Mouse (Mus musculus) thymus, postnatal 36 days (tissue): Measurements from ENCODE around the gene Ly6g5c.
A peak's percentile ranks its signal among the peaks of the same experiment; 100 is the strongest.

Experiments
- DNase-seq, 2 experiments: peaks; one replicate each; pipeline ENCODE4 v3.0.0; 2022; ENCODE audit warnings: mixed read lengths in 2 of 2

Ly6g5c gene

GRCm38 (mm10) chr17:35082841-35083576 is 25.1 kb upstream of the Ly6g5c start:
- no peak for DNase-seq

- no peak for DNase-seq
These were observed 24.1 kb upstream of the Ly6g5c start for GRCm38 (mm10) chr17:35083929-35084497.

- DNase-seq, result no peak
These were observed 22.7 kb upstream of the Ly6g5c start, which contains the start of gene Ly6g6f for GRCm38 (mm10) chr17:35085208-35085865. Gene Ly6g6f (minus strand): TSS chr17:35085610.

DNA sequence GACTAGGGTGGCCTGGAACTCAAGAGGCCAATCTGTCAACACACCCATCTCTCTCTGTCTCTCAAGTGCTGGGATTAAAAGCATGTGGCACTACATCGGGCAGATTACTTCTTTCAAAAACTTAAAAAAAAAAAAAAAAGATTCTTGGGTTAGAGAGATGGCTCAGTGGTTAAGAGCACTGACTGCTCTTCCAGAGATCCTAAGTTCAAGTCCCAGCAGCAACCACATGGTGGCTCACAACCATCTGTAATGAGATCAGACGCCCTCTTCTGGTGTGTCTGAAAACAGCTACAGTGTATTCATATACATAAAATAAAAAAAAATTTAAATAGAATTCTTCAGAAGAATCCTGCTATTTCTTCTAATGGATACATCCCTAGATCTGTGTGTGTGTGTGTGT is 19.9 kb upstream of the Ly6g5c start:
- DNase-seq, result no peak

- peak; percentile 93 to 96 for DNase-seq
These were observed 19.0 kb upstream of the Ly6g5c start, which contains the start of gene Abhd16a for GRCm38 (mm10) chr17:35088825-35089644. Gene Abhd16a (plus strand): TSS chr17:35089263.

- no peak for DNase-seq
These were observed 17.7 kb upstream of the Ly6g5c start for GRCm38 (mm10) chr17:35090166-35090932.

DNA sequence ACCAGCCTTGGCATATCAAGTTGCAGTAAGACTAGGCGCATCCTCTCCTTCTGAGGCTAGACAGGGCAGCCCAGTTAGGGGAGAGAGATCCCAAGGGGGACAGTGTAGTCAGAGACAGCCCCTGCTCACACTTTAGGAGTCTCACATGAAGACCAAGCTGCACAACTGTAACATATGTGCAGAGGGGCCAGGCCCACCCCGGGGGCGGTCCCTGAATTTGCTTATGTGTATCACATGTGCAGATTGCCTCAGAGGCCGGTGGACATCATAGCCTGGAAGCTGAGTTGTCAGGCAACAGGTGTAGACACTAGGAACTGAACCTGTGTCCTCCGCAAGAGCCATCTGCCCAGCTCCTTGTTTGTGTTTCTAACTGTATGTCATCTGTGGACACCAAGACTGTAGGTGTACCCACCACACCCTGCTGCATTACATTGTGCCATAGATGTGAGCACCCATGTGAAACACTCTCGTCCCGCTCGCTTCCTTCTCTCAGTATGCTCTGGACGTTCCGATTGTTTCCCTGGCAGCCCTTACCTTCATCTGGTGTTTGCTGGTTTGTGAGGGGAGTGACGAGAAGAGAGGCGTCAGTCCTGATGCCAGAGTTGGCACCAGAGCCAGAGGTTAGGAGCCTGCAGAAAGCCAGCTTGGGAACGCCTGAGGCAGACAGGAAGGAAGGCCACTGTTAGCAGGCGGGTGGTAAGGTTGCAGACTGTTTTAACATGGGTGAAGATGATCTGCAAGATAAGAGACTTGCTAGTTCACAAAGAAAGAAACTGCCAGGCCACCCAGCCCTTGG is 15.5 kb upstream of the Ly6g5c start:
- no peak for DNase-seq

- DNase-seq, result no peak
These were observed 13.4 kb upstream of the Ly6g5c start for GRCm38 (mm10) chr17:35094475-35095365.

GRCm38 (mm10) chr17:35096597-35096996 is 11.5 kb upstream of the Ly6g5c start:
- no peak for DNase-seq

DNA sequence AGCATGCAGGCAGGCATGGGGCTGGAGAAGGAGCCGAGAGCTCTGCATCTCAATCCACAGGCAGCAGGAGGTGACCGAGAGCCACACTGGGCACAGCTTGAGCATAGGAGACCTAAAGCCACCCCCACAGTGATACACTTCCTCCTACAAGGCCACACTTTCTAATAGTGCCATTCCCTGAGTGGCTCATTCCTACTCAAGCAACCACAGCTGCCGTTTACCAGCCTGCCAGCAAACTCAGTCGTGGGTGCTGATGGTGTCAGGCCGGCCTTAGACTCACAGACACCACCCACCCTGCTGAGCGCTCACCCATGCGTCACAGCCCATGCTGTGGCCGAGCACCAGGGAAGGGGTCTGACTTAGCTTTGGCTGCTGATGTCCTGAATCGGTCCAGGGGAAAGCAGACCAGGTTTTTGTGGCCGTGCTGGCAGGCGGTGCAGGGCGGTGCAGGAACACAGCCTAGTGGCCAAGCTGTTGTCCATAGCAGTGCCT is 10.9 kb upstream of the Ly6g5c start:
- DNase-seq, result peak in 1 of 2 experiments; percentile 23

- no peak for DNase-seq
These were observed 7.8 kb upstream of the Ly6g5c start for GRCm38 (mm10) chr17:35100196-35100765.

GRCm38 (mm10) chr17:35101161-35101560 is 6.9 kb upstream of the Ly6g5c start:
- DNase-seq, result no peak

- DNase-seq, result no peak
These were observed 5.8 kb upstream of the Ly6g5c start for GRCm38 (mm10) chr17:35102299-35102698.

- no peak for DNase-seq
These were observed 4.8 kb upstream of the Ly6g5c start for GRCm38 (mm10) chr17:35103221-35103690.

DNA sequence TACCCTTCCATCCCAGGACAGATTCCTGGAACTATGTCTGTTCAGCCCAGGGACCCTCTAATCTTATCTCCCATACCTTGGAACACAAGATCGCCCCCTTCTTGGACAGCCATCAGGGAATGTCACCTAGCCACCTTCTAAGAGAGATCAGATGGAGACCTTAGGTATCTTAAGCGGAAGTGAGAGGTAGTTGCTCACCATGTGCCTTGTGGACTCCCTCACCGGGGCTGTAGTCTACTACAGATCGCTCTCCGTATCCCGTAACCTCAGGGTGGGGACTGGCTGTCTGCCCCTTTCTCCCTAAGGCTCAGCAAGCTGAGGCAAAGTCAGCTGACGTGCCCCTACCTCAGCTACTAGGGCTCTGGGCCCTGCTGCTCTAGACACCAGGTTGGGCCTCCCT is 4.0 kb upstream of the Ly6g5c start:
- no peak for DNase-seq

DNA sequence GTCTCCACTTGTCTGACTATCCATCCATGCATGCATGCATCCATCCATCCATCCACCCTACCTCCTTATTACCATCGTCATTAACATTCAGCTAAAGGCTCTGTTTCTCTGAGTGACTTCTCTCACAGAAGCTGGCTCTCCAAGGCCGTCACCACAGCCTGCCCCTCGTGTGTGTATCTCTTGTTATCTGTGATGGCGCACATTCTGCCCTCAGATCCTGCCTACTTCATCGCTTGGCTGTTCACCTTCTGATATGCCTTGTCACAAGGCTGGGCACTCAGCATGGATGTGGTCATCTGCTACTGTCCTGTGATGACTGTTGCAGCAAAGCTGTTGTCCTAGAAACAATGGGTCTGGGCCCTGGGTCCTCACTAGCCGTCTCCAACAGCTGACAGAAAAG is 3.3 kb upstream of the Ly6g5c start:
- no peak for DNase-seq

- peak; percentile 30 to 46 for DNase-seq
These were observed 2.2 kb upstream of the Ly6g5c start for GRCm38 (mm10) chr17:35105740-35106389.

DNA sequence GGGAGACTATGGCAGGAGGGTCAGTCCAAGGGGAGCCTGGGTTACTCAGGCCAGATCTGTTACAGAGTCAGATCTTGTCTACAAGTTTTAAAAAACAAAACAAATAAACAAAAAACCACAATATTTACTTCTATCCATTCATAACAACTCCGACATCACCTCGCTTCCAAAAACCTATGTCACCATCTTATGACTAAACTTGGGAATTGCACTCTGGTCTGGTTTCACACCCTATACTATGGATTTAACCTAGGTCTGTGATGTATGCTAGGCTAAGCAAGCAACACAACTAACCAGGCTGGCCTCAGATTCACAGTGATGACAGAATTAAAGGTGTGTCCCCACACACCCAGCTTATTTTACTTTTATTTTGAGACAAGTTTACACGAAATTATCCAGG is 1.6 kb upstream of the Ly6g5c start:
- no peak for DNase-seq

- no peak for DNase-seq
These were observed 3.7 kb downstream of the Ly6g5c start for GRCm38 (mm10) chr17:35111774-35112173.
